Mouse (Mus musculus) E14TG2a.4 (cell line): ENCODE data around the gene Prss45.

Experiments
- CTCF ChIP-seq: conservative IDR thresholded peaks from 2 replicates; pipeline ENCODE4 v1.5.1; 2014; ENCODE audit warnings: low read length
- POU5F1 ChIP-seq: IDR thresholded peaks from 2 replicates; pipeline ENCODE4 v1.6.1; 2014; ENCODE audit warnings: low read length, borderline replicate concordance

- TF ChIP-seq CTCF (no peak), POU5F1 (no peak)
These were observed 47.6 kb downstream of the Prss45 start for GRCm38 (mm10) chr9:110881953-110882352.
